Mouse (Mus musculus) right cerebral cortex, postnatal 14 days (tissue): Measurements from ENCODE around the gene Med15.
"Not testable (repeated sequence)": the region's sequence is repeated elsewhere in the genome, so short reads cannot be mapped to it uniquely, and the experiment has no call there.

Experiments
- DNase-seq: peaks from one replicate; pipeline ENCODE4 v3.0.0; 2022

Gene Med15

DNA sequence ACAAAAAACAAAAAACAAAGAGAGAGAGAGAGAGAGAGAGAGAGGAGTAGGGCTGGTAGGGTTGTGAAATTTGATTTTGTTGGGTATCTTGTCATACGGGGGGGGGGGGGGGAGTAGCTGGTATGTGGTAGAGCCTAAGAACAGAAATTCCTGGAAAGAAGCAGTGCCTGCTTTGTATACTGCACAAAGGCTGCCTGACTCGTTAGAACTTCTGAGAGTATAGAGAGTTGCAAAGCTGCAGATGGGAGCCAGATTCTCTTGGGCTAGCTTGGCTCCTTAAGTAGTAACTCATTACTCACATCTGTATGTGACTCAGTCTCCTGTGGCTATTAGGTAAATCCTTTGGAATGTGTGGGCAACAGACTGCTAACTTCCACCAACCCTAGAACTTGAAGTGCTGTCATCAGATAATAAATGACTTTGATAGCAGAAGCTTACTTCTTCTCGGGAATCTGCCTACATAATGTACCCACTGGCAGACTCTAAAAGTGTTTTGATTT is at the start of gene Med15:
TSS of gene Med15 (minus strand) at position 51 of the 500 bp plus-strand sequence.
- DNase-seq: no peak

GRCm38 (mm10) chr16:17779692-17780091 is 47.0 kb upstream of the Med15 start:
- no peak for DNase-seq

DNA sequence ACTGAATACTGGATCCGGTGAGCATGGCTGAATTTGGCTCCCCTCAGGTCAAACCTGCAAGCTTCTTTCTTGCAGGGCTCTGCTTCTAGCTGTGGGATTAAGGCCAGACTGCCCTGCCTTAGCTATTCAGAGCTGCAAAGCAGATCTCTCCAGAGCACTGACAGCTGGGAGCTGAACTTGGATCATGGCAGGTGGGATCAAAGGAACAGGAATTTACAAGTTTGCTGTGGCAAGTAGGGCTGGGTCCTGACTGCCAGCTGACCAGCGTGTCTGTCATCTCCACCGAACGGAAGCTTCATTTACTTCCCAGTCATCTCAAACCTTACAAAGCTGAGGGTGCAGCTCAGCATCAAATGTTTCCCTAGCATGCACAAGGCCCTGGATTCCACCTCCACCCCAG is 45.5 kb upstream of the Med15 start:
- no peak for DNase-seq

GRCm38 (mm10) chr16:17776828-17777227 is 44.1 kb upstream of the Med15 start:
- peak; percentile 48 for DNase-seq

- no peak for DNase-seq
These were observed 38.6 kb upstream of the Med15 start for GRCm38 (mm10) chr16:17771117-17771865.

DNA sequence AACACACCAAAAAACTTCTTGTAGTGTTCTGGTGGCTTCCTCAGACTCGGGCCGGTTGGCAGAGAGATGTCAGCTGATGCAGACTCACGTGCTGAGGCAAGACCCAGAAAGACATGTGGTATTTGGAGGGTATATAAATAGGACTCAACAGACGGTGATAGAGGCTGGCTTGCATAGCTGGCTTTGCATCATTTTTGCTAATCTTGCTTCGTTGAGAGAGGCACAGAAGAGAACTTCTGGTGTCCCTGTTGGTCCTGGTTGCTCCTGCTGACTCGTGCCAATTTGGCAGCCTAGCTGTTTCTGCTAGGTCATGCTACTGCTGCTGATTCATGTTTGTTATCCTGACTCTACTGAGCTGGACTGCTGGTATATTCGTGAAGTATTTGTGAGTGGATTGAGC is 36.1 kb upstream of the Med15 start:
- DNase-seq: peak; percentile 18

DNA sequence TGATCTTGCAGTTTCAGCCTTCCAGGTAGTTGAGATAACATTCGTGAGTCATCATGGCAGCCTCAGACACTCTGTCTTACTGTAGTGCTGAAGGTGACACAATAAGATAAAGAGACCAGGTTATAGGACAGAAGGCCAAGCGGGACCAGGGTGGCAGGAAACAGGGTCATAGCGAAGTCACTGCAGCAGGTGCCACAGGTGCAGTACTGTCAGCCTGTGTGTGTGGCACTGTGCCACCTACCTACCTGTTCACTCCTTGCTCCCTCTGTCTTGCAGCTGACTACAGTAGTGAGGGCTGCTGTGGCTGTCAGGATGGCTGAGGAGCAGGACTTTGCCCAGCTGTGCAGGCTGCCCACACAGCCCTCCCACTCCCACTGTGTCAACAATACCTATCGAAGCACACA is 31.4 kb upstream of the Med15 start:
- DNase-seq: no peak

- no peak for DNase-seq
These were observed 28.4 kb upstream of the Med15 start for GRCm38 (mm10) chr16:17761074-17761473.

DNA sequence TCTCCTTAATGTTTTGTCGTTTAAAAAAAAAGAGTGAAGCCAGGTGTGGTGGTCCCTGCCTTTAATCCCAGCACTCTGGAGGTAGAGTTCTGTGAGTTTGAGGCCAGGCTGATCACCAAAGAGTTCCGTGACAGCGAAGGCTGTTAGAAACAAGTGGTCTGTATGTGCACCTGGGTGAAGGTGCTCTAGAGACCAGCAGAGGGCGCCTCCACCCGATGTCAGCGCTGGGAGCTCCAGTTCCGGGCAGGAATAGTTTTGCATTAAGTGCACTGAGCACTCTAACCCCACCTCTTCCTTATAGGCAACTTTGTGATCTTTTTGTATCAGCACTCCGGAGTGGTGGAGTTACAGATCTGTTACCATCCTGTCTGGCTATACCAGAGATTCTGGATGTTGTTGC is 28.0 kb upstream of the Med15 start:
- DNase-seq: peak; percentile 51

GRCm38 (mm10) chr16:17759813-17760321 is 27.2 kb upstream of the Med15 start:
- peak; percentile 34 for DNase-seq

GRCm38 (mm10) chr16:17759344-17759773 is 26.7 kb upstream of the Med15 start, which contains the start of gene Klhl22:
Klhl22 (plus strand) TSS chr16:17759618.
- DNase-seq: peak; percentile 95

DNA sequence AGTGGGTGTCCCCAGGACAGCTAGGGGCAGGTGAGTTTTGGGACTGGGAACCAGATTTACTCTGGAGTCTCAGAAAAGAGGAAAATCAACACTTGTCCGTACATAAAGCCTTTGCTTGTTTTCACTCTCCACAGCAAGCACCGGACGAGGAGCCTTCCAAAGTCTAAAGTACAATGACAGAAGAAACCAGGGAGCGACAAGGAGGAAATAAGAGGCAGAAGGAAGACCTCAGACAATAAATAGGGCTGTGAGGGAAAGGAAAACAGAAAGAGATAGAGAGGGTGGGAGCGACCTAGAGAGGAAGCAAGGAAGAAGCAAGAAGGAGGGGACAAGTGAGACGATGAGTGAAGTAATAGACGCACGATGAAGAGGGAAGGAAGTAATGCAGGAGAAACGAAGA is 26.2 kb upstream of the Med15 start:
- no peak for DNase-seq

DNA sequence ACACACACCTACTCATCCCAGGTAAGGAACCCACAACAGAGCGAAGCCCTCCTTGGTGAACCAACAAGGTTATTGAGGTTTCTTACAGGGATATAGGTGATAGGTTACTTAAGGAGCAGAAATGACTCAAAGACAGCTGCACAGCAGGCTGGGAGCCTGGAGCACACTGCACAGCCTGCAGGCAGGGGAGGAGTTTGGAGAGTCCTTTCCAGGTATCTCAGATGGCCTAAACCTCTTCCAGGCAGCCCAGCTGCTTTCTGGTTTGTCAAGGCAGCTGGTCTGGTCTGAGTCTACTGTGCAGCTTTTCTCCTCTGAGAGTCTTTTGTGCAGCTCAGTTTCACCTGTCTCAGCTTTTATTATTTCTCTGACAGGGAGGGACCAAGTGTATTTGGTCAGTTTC is 25.1 kb upstream of the Med15 start:
- no peak for DNase-seq

- DNase-seq: no peak
These were observed 21.0 kb upstream of the Med15 start for GRCm38 (mm10) chr16:17753686-17754085.

DNA sequence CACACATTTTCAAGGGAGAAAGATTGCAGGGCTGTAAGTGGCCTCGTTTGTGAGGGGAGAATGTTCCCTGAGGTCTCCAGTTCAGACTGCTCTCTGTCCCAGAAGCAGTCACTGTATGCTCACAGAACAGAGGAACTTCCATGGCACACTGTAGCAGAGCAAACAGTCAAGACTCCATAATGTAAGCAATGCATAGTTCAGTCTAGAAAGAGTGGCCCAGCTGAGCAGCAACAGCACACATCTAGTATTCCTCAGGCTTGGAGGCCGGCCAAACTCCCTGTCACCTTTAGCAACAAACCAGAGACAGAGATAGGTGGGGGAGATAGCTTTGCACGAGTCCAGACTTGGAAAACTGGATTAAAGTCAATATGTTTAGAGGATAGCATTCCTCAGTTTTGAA is 20.3 kb upstream of the Med15 start:
- DNase-seq: no peak

- no peak for DNase-seq
These were observed 12.4 kb upstream of the Med15 start for GRCm38 (mm10) chr16:17745067-17745466.

- DNase-seq: no peak
These were observed 11.8 kb upstream of the Med15 start for GRCm38 (mm10) chr16:17744536-17744935.

- DNase-seq: no peak
These were observed 10.6 kb upstream of the Med15 start for GRCm38 (mm10) chr16:17743279-17743678.

DNA sequence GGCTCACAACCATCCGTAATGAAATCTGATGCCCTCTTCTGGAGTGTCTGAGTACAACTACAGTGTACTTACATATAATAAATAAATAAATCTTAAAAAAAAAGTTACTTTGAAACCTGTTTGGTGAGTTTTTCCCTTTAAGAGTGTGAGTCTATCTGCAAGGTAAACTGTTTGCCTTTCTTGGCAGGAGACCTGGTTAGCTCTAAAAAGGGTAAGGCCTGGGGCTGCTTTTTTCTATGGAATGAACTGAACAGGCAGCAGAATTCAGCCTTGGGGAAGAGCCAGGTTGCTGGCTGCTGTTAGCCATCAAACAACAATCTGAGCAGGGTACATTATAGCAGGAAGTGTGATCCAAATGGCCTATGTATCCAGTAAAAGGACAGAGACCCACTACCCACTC is 10.1 kb upstream of the Med15 start:
- no peak for DNase-seq

GRCm38 (mm10) chr16:17740080-17740479 is 7.4 kb upstream of the Med15 start:
- DNase-seq: no peak

- DNase-seq: no peak
These were observed 3.5 kb upstream of the Med15 start for GRCm38 (mm10) chr16:17736156-17736555.

DNA sequence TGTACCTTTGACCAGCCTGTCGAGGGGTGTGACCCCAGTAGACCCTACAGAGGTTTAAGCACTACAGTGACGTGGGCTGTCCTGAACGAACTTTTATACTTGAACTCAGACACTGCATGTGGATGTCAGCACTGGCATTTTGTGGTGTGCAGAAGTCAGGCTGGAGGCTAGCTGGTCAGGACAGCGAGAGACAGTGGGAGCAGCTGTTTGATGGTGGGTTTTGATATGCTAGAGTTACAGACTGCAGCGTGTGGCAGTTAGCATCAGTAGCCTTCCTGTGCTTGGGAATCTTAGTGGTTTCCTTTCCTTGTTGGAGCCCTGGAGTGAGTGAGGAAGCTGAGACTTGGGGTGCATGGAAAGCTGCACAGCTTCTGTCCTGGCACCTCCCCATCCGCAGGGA is 2.2 kb upstream of the Med15 start:
- not testable (repeated sequence) for DNase-seq

DNA sequence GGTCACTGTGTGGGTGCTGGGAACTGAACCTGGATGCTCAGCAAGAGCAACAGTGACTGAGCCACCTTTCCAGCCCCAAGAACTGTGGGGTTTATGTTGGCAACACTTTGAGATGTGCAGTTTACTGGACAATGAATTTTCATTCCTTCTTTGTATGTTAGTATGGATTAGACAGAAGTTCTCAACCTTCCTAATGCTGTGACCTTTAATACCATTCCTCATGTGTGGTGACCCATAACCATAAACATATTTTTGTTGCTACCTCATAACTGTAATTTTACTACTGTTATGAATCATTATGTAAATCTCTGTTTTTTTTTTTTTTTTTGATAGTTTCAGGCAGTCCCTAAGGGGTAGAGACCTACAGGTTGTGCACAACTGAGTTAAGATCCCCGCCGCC is 955 bp upstream of the Med15 start:
- no peak for DNase-seq

- DNase-seq: no peak
These were observed 260 bp downstream of the Med15 start for GRCm38 (mm10) chr16:17732431-17732830.

GRCm38 (mm10) chr16:17732021-17732420 is 670 bp downstream of the Med15 start:
- no peak for DNase-seq
